Mouse (Mus musculus) erythroblast, embryonic 14.5 days (primary cell): Measurements from ENCODE around the gene Dtx1.

ENCODE experiments used
- GATA1 ChIP-seq: IDR thresholded peaks from 2 replicates; pipeline ENCODE4 v1.6.1; 2012; ENCODE audit warnings: low read length, inconsistent platforms, mixed read lengths
- TAL1 ChIP-seq: IDR thresholded peaks from 3 replicates; pipeline ENCODE4 v1.6.1; 2012; ENCODE audit warnings: low read length, inconsistent platforms, mixed read lengths

- TF ChIP-seq GATA1: no peak
- TF ChIP-seq TAL1: no peak
These were observed 68.2 kb downstream of the Dtx1 start for GRCm38 (mm10) chr5:120643365-120644085.
